Mouse (Mus musculus) cortical plate, adult 2 months (tissue): ENCODE results near the gene Kcnh8. TPM values are rescaled to one million over a fixed set of nuclear protein-coding genes. Genes with fewer than 3 reads are reported as not detected.

Source experiments
- H3K27ac ChIP-seq: fragments of 200-500 bp; 2 replicates; pipeline ENCODE4 v1.5.1; 2012; ENCODE audit warnings: low read length, control low read depth, inconsistent platforms; ENCODE audit not compliant: insufficient read depth
- H3K4me1 ChIP-seq: fragments of 200-500 bp; 2 replicates; pipeline ENCODE4 v1.6.1; 2011; ENCODE audit warnings: low read length; ENCODE audit not compliant: control insufficient read depth, insufficient read depth
- H3K4me3 ChIP-seq: fragments of 200-500 bp; 2 replicates; pipeline ENCODE4 v1.5.1; 2011; ENCODE audit warnings: mild to moderate bottlenecking, low read length, control low read depth; ENCODE audit not compliant: insufficient read depth
- CTCF ChIP-seq: fragments of 200-500 bp; IDR thresholded peaks from 2 replicates; pipeline ENCODE4 v1.5.1; 2011; ENCODE audit warnings: mild to moderate bottlenecking, control low read depth, low read length; ENCODE audit not compliant: insufficient read depth; ENCODE audit errors: extremely low read depth
- POLR2A ChIP-seq: fragments of 200-500 bp; IDR thresholded peaks from 2 replicates; pipeline ENCODE4 v1.6.1; 2011; ENCODE audit warnings: mild to moderate bottlenecking, low read length, control low read depth; ENCODE audit not compliant: insufficient read depth; ENCODE audit errors: extremely low read depth
- polyA plus RNA-seq: library from polyadenylated mRNA; depleted of rRNA; stranded (reverse); fragments of >200 nt; gene quantifications from 2 replicates; pipeline ENCODE4 v1.2.3, GENCODE M21; 2012

Gene Kcnh8
- polyA plus RNA-seq, 1 experiment, result 0.31 TPM

GRCm38 (mm10) chr17:52972735-52973134 is 370.2 kb downstream of the Kcnh8 start:
- H3K27ac ChIP-seq, result no peak overlapping the region
- TF ChIP-seq POLR2A (no peak), CTCF (no peak)
- H3K4me3 ChIP-seq, result no peak overlapping the region
- H3K4me1 ChIP-seq, result no peaks in the 10 kb centered on the region

- Histone ChIP-seq H3K4me1 (no peaks in the 10 kb centered on the region), H3K27ac (no peak overlapping the region), H3K4me3 (no peak overlapping the region)
- TF ChIP-seq CTCF (no peak), POLR2A (no peak)
These were observed 378.4 kb downstream of the Kcnh8 start for GRCm38 (mm10) chr17:52980958-52981357.
